Mouse (Mus musculus): Measurements from ENCODE around the gene Rara.
"Not testable (repeated sequence)": the region's sequence is repeated elsewhere in the genome, so short reads cannot be mapped to it uniquely, and the experiment has no call there.

Gene Rara

GRCm38 (mm10) chr11:98927438-98928076, at the start of gene Rara:
Rara (plus strand) TSS chr11:98927818.
- no peak for DNase-seq (ENCODE audit: low spot score)

GRCm38 (mm10) chr11:98887703-98888102, 39.9 kb upstream of the Rara start:
- DNase-seq (ENCODE audit: low spot score), result no peak

DNA sequence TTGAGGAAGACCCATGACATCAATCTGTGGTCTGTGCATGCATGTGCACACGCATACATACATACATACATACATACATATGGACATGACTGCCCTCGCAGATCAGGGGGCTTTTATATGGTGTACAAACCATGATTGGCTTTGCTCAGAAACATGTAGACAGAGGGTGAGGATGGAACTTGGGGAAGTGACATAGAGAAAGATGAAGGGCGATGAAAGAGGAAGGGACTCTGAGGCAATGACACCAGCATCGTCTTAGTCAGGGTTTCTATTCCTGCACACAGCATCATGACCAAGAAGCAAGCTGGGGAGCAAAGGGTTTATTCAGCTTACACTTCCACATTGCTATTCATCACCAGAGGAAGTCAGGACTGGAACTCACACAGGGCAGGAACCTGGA, 38.5 kb upstream of the Rara start:
- DNase-seq (ENCODE audit: low spot score), result no peak

GRCm38 (mm10) chr11:98889977-98890376, 37.6 kb upstream of the Rara start:
- DNase-seq (ENCODE audit: low spot score), result no peak

DNA sequence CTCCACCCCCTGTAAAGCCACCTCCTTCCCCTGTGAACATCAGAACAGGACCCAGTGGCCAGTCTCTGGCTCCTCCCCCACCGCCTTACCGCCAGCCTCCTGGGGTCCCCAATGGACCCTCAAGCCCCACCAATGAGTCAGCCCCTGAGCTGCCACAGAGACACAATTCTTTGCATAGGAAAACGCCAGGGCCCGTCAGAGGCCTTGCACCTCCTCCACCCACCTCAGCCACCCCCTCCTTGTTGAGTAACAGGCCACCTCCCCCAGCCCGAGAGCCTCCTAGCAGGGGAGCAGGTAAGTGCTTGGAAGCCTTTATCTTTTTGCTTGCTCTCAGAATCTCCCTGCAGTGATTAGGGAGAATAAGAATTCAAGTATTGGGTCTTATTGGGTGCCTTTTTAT, 35.2 kb upstream of the Rara start:
- DNase-seq (ENCODE audit: low spot score), result no peak

- no peak for DNase-seq (ENCODE audit: low spot score)
Observed at GRCm38 (mm10) chr11:98900529-98901125, 27.0 kb upstream of the Rara start.

- DNase-seq (ENCODE audit: low spot score), result no peak
Observed at GRCm38 (mm10) chr11:98902621-98903245, 24.9 kb upstream of the Rara start.

DNA sequence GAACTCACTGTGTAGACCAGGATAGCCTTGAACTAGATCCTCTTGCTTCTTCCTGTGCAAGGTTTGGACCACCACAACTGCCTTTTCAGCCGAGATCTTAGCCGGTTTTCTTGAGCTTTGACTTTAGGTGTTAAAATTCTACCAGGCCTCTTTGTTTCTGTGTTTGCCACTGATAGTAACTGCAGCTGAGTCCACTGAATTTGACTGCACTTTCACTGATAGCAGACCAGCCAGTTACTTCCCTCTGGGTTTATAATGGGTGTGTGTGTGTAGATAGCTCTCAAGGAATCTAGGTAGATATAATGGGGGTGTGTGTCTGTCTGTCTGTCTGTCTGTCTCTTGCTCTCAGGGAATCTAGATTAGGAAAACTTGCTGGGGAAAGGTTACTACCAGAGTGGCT, 23.0 kb upstream of the Rara start:
- DNase-seq (ENCODE audit: low spot score), result no peak

DNA sequence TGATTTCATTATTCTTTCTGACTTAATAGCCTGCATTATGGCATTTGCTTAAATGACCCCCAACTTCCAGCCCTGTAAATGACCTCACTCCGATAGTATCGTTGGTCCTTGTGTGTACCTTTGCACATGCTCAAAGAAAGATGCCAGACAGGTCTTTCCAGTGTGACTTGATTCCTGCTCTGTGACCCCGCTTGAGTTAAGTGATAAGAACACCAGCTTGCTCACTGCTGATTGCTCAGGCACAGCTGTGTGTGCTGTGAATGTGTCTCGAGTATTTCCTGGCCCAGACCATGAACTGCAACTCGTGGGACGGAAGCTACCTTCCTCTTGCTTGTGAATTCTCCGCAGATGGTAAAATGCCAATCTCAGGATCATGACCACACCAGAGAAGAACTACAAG, 22.6 kb upstream of the Rara start:
- DNase-seq (ENCODE audit: low spot score), result no peak

DNA sequence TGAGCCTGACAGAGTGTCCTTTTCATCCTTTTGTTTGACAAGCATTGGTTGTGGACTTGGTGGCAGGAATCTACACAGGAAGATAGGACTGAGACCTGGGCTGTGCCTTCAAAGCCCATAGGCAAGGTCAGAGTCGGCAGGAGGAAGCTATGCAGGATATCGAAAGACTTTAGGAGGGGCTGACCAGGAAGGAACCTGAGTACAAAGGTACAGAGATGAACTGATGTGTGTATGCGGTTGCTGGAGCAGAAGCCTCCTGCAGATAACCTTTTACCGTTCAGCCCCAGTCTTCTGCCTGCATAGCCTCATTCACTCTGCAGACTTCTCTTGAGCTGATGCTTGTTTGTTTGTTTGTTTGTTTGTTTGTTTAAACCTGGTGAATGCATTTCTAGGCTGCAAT, 22.0 kb upstream of the Rara start:
- DNase-seq (ENCODE audit: low spot score), result no peak

- DNase-seq (ENCODE audit: low spot score), result no peak
Observed at GRCm38 (mm10) chr11:98907063-98907436, 20.6 kb upstream of the Rara start.

DNA sequence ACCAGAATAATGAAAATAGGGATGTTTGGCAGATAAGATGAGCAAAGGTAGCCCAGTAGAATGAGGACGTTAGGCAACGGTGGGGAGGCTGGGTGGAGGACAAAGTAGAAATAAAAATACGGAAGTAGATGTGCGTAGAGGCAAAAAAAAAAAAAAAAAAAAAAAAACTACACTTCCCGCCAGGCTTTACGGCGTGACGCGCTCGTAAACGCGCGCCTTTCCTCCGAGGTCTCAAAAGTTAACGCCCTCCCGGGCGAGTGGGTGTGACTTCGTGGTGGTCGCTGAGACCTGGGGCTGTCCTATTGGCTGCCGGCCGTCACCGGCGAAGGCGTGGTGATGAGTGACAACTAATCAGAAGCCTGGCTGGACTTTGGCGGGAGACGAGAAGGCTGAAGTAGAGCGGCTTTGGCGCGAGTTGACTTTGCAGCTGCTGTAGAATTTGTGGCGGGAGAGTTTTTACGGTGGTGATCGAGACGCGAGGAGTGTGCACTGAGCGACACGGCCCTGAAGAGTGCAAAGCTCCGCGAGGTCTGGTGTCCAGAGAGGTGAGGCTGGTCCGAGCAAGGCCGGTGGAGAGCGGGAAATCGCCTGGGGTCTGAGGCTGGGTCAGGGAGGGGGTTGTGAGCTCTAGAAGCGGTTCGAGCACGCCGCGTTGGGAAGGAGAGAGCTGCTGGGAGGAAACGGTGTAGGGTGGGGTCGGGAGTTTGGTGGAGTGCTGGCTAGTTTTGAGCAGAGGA, 20.0 kb upstream of the Rara start, which contains the start of gene Cdc6:
Gene Cdc6 (plus strand): TSS at position 365 of the 737 bp plus-strand sequence.
- peak; percentile 95 for DNase-seq (ENCODE audit: low spot score)

DNA sequence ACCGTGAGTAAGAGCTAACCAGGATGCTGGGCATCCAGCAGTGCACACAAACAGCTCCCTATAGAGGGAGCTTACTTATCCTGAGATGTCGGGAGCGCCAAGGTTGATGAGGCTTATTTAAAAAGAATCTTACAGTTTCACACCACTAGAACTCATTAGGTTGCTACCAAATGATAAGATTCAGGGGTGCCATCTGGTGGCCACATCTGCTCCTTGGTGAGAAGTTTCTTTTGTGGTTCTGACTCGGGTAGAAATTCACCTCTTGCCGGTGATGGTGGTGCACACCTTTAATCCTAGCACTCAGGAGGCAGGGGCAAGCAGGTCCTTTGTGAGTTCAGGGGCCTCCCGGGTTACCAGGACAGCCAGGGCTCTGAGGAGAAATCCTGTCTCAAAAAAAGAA, 18.0 kb upstream of the Rara start:
- no peak for DNase-seq (ENCODE audit: low spot score)

- DNase-seq (ENCODE audit: low spot score), result no peak
Observed at GRCm38 (mm10) chr11:98910415-98910814, 17.2 kb upstream of the Rara start.

GRCm38 (mm10) chr11:98911498-98911897, 16.1 kb upstream of the Rara start:
- DNase-seq (ENCODE audit: low spot score), result no peak

DNA sequence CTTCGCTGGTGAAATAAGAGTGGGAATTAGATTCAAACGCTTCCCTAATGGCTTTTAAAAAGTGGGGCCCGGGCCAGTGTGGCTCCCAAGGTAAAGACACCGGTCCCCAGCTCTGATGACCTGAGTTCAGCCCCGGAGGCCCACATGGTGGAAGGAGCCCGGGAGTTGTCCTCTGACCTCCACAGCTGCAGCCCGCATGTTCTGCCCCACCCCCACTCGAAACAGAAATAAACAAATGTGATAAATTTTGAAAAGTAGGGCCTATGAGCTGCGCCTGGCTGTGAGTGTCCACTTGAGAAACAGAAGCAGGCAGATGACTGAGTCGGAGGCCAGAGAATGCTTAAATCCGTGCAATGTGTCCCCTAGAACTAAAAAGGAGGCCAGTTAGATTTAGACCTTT, 13.4 kb upstream of the Rara start:
- DNase-seq (ENCODE audit: low spot score), result no peak

- not testable (repeated sequence) for DNase-seq (ENCODE audit: low spot score)
Observed at GRCm38 (mm10) chr11:98916376-98916775, 11.2 kb upstream of the Rara start.

- no peak for DNase-seq (ENCODE audit: low spot score)
Observed at GRCm38 (mm10) chr11:98917428-98918005, 10.1 kb upstream of the Rara start.

DNA sequence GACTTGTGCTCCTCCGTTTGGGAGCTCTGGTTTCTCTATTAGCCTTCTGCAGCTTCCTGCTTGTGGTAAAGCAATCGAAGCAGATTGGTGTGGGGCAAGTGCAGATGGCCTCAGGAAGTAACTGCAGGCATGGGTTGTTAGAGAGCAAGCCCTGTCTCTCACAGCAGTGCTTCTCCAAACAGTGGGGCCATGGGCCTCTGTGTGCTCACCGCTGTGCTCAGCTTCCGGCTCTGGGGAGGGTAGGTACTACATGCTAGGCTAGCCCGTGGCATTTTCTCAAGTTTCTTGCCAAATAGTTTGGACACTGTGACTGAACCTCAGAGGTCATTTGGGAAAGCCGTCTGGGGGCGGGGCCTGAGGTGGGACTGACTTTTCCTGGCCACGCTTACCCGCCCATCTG, 9.4 kb upstream of the Rara start:
- no peak for DNase-seq (ENCODE audit: low spot score)

DNA sequence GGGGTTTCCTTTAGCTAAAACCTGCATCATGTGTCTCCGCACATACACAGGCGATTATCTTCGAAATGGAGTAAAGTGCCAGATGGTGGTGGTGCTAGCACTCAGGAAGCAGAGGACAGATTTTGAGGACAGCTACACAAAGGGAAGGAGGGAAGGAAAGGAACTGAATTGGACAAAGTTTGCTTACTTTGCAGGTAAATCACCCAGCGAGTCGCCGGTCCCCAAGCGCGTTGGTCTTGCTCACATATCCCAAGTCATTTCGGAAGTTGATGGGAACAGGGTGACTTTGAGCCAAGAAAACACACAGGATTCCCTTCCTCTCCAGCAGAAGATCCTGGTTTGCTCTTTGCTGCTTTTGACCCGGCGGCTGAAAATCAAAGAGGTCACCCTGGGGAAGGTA, 8.6 kb upstream of the Rara start:
- no peak for DNase-seq (ENCODE audit: low spot score)

DNA sequence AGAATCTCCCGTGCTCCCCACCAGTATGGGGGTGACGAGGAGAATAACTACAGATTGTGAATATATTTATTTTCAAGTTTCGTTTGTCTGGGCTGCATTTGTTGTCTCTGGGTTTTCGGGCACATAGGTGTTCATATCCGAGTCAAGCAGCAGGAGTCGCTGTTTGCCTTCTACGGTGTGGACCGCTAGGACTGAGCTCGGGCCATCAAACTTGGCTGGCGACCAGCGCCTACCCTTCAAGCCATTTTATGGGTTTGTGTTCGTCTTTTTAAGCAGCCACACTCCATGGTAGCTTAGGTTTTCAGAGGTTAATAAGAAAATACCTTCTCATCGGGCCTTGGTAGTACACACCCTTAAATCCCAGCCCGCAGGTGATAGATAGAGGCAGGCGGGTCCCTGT, 5.8 kb upstream of the Rara start:
- not testable (repeated sequence) for DNase-seq (ENCODE audit: low spot score)

- DNase-seq (ENCODE audit: low spot score), result not testable (repeated sequence)
Observed at GRCm38 (mm10) chr11:98922307-98922706, 5.3 kb upstream of the Rara start.
